22 mouse cellular contexts compared by ENCODE assay signal in genomic region chr7:18245047-18245446, GRCm38 (mm10). TPM values are rescaled to one million over a fixed set of nuclear protein-coding genes. Genes with fewer than 3 reads are reported as not detected.
"Had no signal": no experiment of that assay in that cellular context is flagged by ENCODE, and none has a peak within 500 bp of the region (broad histone marks: within the 10 kb centered on the region; RNA-seq: fewer than 3 reads in every experiment).

Mill1 (plus strand) TSS chr7:18245347.

- DNase-seq: left cerebral cortex, postnatal 4 days; liver; liver, embryonic 13.5 days; liver, postnatal 0 days; lung, adult 18-20 months; lung, adult 2 months; lung, embryonic 14.5 days; lung, postnatal 10 days; lung, postnatal 14 days; lung, postnatal 36 days; lung, postnatal 4 days; midbrain, embryonic 14.5 days had no signal

RNA-seq across cellular contexts. Expression of gene Mill1, which starts in this region (rescaled TPM):
- total RNA-seq: left cerebral cortex, postnatal 10 days; left cerebral cortex, postnatal 14 days; left cerebral cortex, postnatal 25 days; left cerebral cortex, postnatal 36 days; left cerebral cortex, postnatal 4 days; liver, adult 2 months; megakaryocyte progenitor cell, adult 5-6 weeks; megakaryocyte, adult 5-6 weeks; megakaryocyte-erythroid progenitor cell, adult 5-6 weeks; midbrain, postnatal 0 days; monocyte, adult 5-6 weeks had no signal
